Mouse (Mus musculus) megakaryocyte-erythroid progenitor cell, adult 5-6 weeks (primary cell): ENCODE results near the gene Srebf2. TPM values are rescaled to one million over a fixed set of nuclear protein-coding genes. Genes with fewer than 3 reads are reported as not detected.

Source experiments
- ATAC-seq: replicated peaks from 2 replicates; pipeline ENCODE4 v1.8.0; 2016; ENCODE audit warnings: mild to moderate bottlenecking, inconsistent platforms; ENCODE audit not compliant: severe bottlenecking, poor library complexity, low FRiP score, low TSS enrichment
- total RNA-seq, 2 experiments: library from RNA; stranded (forward) in 1 of 2; stranded (reverse) in 1 of 2; fragments of 200-1000, 215-1000 nt in 1 of 2; fragments of >200 nt in 1 of 2; fragmentation: Nextera tagmentation in 1 of 2; gene quantifications; 2 replicates each; pipeline ENCODE4 v1.2.3; 2014 to 2017

The Srebf2 gene
- total RNA-seq, 2 experiments from 2014 or later: 24.7 to 41.0 TPM

- no peak for ATAC-seq
These were observed 5.0 kb downstream of the Srebf2 start for GRCm38 (mm10) chr15:82152022-82152421.

GRCm38 (mm10) chr15:82152435-82152834 lies 5.5 kb downstream of the Srebf2 start:
- ATAC-seq: no peak

GRCm38 (mm10) chr15:82156298-82156697 lies 9.3 kb downstream of the Srebf2 start:
- no peak for ATAC-seq

GRCm38 (mm10) chr15:82156902-82157301 lies 9.9 kb downstream of the Srebf2 start:
- 0 out of 2 replicates have a peak, but pooled peaks have one; percentile 30 for ATAC-seq

- no peak for ATAC-seq
These were observed 11.5 kb downstream of the Srebf2 start for GRCm38 (mm10) chr15:82158243-82159035.

DNA sequence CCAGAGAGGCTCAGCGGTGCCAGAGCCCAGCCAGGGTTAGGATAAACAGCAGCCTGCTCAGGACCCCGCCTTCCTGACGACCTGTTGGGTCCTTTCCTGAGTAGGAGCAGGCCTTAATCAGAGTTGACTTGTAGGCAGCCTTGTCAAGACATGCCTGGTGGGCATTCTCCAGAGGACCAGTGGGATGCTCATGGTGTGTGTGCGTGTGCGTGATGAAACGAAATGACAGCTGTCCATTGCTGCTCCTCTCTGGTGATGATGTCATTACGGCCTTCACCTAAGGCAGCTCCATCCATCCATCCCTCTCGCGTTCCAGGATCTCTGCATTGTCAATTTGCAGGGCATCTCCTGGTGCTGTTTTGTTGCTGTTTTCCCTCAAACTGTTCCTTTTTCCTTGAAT lies 12.5 kb downstream of the Srebf2 start:
- no peak for ATAC-seq

DNA sequence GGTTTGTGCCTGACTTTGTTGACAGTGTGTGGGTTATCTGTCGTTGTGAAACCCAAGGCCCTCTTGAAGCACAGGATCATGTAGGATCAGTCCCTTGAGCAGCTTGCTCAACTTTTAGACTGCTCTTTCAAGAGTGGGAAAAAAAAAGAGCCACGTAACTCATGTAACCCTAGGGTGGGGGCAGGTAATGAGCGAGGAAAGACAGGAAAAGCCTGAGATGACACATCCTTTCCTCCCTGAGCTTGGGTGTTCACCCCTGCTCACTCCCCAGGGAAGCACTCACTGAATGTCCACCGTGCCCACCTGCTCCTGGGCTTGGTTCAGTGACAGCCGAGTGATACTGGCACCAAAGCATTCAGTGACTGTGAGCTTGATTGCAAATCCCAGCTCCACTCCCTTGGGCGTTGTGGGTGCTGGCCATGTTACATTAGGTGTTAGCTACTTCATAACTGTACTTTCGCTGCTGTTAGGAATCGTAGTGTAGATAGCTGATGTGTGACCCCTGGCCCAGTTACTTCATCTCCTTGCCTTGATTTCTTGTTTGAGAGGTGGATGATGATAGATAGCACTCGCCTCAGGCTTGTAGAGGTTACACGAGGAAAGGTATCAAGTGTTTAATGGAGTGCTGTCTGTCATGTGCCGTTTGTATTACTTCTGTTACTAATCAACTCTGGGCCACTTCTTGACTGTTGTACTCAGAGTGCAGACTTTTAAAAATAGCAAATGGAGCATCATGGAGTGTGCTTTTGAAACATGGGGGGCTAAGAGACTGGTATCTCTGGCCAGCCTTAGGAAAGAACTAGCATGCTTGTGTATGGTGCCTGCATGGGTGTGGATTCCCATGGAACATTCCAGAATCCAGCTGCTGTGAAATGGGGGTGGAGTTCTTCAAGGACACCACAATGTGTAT lies 14.0 kb downstream of the Srebf2 start:
- ATAC-seq: no peak

- no peak for ATAC-seq
These were observed 15.1 kb downstream of the Srebf2 start for GRCm38 (mm10) chr15:82161965-82162600.

- ATAC-seq: no peak
These were observed 16.5 kb downstream of the Srebf2 start for GRCm38 (mm10) chr15:82163356-82164060.

DNA sequence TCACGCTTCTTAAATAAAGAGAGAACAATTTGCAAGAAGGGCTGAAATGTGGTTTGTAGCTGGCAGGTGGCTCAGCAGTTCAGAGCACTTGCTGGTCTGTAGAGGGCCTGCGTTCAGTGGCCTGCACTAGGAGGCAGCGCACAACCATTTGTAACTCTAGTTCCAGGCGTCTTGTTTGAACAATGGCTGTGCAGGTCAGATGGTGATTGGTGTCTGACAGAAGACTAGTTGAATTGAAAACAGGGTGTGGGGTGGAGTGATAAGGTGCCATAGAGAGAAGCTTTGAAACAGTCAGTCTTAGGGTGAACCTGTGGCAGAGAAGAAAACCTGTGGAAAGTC lies 17.0 kb downstream of the Srebf2 start:
- peak; percentile 69 for ATAC-seq

DNA sequence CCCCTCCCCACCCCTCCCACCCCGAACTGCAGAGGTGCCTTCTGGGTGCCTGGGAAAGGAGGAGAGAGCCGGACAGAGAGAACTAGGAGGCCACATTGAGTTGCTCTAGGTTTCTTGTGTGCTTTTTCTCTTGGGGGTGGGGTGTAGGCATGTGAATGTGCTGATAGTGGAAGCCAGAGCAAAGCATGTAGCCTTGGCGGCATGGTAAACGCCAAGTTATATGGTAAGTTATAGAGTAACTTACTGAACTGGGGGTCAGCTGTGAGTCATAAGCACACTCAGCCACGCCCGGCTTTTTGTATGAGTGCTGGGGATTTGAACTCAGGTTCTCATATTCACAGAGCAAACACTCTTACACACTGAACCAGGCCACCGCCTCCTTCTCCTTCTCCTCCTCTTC lies 17.5 kb downstream of the Srebf2 start:
- no peak for ATAC-seq

GRCm38 (mm10) chr15:82165332-82166239 lies 18.6 kb downstream of the Srebf2 start:
- peak; percentile 53; the same call in 1 of the 2 replicates for ATAC-seq

- ATAC-seq: peak; percentile 55
These were observed 19.5 kb downstream of the Srebf2 start for GRCm38 (mm10) chr15:82166240-82167100.

- no peak for ATAC-seq
These were observed 20.5 kb downstream of the Srebf2 start for GRCm38 (mm10) chr15:82167201-82168168.

GRCm38 (mm10) chr15:82169671-82170070 lies 22.7 kb downstream of the Srebf2 start:
- ATAC-seq: no peak
